Mouse (Mus musculus): ENCODE measurements around the gene Dhx33. TPM values are rescaled to one million over a fixed set of nuclear protein-coding genes. Genes with fewer than 3 reads are reported as not detected.

Dhx33 gene
- total RNA-seq (2015; ENCODE audit: low replicate concordance), result 1.1 and 3.8 TPM in 2 replicates
- total RNA-seq (2017; ENCODE audit: low replicate concordance), result 7.4 and 7.8 TPM in 2 replicates

DNA sequence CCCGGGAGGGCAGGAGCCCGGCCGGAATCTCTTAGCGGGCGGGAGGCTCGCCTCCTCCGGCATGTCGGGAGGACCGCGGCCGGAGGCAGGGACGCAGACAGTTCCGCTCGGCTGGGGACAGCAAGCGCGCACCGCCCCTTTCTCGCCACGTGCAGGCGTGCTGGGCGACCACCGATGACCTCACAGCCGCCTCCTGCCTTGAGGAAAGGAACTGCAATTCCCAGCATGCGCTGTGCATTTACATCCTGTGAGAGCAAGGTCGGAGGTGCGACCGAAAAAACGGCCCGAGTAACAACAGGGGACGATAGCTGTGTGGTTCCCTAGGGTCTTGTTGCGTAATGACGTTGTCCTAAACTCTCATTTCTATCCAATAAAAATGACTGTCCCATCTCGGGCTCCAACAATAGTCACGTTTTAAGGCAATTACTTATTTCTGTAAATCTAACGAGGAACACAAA, at the start of gene Dhx33:
Dhx33 (minus strand) TSS at position 122 of the 458 bp plus-strand sequence.
- ATAC-seq (replicated peaks; ENCODE audit: low FRiP score, poor library complexity, severe bottlenecking), result peak; percentile 96

DNA sequence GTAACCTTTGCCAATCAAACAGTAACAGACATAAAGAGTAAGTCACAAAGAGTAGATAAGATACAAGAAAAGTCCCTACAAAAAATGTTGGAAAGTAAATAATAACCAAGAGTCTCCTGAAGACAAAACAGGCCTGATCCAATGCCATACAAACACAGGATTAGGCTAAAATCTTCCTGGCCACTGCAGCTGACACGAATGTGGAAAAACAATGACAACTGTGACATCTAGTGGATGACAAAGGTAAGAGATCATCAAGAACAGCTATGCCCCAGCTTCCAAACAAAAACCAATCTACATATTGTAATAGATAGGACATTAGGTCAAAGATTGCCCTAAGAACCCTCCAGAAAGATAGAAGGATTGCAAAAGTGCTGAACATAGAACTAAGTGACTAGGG, 48.3 kb upstream of the Dhx33 start:
- no peak for ATAC-seq (replicated peaks; ENCODE audit: low FRiP score, poor library complexity, severe bottlenecking)

DNA sequence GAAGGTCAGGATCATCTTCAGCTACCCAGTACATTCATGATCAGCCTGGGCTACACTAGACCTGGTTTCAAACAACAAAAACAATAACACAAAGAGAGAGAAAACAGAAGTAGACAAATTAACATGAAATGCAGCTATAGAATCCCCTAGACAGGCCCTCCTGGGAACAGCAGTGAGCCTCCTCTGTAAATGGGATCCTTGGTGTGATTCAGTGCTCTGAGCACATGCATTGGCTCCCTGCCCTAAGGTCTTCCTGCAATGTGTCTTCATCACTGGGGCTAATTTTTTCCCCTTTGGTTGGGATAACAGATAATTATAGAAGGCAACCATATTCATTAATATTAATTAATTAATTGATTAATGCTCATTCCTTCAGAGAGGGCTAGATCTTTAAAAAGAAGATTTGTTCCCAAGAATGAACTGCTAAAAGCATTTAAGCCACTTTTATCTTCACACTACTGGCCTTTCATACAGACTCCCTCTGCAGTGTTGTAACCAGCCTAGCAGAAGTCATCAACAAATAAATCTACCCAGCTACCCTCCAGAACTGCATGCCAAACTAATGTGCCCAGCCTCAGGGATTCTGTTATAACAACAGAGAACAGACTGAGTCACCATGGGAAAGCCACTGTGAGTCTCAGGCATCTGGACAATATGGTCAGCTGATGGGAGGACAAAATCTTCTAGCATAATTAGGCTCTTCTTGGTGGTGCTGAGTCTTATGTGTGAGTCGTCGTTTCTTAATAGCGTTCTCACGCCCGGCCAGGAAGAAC, 35.5 kb upstream of the Dhx33 start:
- ATAC-seq (replicated peaks; ENCODE audit: low FRiP score, poor library complexity, severe bottlenecking), result no peak

DNA sequence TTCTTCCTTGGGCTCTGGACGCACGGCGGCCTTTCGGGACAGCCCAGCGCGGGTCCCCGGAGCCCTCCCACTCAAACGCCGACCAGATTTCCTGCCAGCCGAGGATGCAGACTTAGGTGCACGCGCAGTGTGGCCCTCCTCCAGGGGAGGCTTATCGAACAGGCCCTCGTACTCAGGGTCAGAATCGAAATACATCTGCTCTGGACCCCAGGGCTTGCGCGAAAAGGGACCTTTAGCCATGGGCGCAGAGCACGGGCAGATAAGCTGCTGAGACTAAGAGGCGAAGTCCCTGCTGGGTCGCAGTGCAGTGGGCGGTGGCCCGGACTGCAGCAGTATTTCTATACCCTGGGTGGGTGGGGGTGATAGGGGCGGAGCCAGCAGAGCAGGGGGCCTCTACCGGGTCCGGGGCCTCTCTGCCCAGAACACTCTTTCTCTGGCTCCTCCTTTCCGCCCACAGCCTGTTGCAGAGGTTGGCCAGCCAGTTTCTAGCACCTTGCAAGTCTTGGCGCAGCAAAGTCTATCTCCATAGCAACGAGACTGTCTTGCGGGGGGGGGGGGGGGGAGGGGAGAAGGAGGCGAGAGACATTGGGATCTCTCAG, 29.0 kb upstream of the Dhx33 start, which contains the start of gene 6330403K07Rik:
6330403K07Rik (minus strand) TSS at position 351 of the 599 bp plus-strand sequence.
- ATAC-seq (replicated peaks; ENCODE audit: low FRiP score, poor library complexity, severe bottlenecking), result no peak

DNA sequence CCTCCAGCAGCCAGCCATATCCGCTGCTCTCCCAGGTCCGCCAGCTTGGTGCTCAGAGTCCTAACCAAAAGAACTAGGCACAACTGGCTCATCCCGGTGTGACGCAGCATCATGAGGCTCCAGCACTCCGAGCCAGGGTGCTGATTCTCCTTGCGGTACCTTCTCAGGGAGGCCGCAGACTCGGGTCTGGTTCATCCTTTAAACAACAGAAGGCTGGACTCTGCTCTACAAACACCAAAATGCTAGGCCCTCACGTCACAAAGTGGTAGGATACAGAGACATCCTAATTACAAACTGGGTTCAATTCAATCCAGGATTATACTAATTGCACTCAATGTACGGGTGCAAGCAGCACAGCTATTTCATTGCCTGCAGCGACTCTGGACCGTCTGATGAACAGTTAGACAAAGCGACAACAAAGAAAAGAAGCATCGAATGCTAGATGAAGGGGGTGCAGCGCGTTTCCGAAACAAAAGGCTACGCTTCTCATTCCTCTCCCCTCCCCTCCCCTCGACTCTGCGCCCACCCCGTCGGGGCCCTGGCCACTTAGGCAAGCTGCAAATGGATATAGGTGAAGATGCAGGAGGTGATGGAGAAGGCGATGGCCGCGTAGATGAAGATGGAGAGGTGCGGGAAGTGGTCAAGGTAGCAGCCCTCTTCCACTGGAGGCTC, 28.4 kb upstream of the Dhx33 start:
- no peak for ATAC-seq (replicated peaks; ENCODE audit: low FRiP score, poor library complexity, severe bottlenecking)

DNA sequence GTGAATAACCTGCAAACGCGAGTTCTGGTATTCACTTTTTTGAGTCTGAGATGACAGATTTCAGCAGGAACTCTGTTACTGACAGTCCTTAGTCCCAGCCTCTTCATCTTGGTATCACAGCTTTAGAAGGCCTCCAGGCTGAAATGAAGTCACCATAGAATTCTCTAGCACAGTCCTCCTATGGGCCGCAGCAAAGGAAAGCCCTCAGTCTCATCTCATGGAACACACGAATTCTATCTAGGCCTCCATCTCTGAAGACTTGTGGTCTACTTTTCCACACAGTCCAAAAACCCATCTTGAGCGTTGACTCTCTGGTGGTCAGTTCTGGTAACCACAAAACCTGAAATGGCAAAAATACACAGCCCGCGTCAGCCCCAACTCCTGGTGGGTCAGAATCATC, 27.8 kb upstream of the Dhx33 start:
- no peak for ATAC-seq (replicated peaks; ENCODE audit: low FRiP score, poor library complexity, severe bottlenecking)

DNA sequence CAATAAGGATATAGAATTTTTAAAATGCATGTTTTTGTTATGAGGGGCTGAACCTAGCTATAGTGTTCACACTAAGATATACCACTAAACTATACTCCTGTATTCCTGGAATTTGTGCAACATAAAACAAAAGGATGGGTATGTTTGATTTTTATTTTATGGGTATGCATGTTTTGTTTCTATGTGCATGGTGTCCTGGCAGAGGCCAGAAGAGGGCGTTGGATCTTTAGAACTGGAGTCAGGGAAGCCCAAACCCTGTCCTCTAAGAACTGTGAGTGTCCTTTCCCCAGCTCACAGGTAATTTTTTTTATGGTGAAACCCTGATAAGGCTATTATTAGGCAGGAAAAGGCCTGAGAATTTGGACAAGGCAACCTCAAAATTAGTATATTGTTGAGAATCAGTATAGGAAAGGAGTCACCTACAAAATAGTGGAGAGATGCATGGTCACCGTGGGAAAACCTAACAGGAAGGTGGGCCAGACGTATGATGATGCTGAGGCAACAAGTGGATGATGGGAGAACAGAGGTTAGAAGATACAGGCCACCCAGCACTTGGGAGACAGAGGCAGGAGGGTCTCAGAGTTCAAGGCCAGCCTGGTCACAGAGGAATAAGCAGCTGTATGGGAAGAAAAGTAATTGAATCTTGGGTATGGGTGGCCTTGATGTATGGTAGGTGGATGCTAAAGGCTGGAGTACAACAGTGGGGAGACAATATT, 25.3 kb upstream of the Dhx33 start:
- ATAC-seq (replicated peaks; ENCODE audit: low FRiP score, poor library complexity, severe bottlenecking), result no peak

DNA sequence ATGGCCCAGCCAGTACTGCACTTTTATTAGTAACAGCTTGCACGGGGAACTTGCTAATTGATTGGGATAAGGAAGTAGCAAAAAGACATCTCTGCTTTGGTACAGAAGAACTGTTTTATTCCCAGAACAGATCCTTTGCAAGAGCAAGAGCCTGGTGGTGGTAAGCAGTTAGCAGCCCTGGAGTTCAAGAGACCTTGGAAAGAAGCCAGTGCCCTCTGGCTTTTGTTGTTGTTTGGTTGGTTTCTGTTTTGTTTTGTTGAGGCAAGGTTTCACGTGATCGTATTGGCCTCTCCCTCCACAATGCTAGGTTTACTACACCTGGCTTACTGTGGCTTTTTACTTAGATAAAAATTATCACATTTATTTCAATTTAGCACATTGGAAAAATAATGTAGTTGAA, 24.0 kb upstream of the Dhx33 start:
- ATAC-seq (replicated peaks; ENCODE audit: low FRiP score, poor library complexity, severe bottlenecking), result no peak

DNA sequence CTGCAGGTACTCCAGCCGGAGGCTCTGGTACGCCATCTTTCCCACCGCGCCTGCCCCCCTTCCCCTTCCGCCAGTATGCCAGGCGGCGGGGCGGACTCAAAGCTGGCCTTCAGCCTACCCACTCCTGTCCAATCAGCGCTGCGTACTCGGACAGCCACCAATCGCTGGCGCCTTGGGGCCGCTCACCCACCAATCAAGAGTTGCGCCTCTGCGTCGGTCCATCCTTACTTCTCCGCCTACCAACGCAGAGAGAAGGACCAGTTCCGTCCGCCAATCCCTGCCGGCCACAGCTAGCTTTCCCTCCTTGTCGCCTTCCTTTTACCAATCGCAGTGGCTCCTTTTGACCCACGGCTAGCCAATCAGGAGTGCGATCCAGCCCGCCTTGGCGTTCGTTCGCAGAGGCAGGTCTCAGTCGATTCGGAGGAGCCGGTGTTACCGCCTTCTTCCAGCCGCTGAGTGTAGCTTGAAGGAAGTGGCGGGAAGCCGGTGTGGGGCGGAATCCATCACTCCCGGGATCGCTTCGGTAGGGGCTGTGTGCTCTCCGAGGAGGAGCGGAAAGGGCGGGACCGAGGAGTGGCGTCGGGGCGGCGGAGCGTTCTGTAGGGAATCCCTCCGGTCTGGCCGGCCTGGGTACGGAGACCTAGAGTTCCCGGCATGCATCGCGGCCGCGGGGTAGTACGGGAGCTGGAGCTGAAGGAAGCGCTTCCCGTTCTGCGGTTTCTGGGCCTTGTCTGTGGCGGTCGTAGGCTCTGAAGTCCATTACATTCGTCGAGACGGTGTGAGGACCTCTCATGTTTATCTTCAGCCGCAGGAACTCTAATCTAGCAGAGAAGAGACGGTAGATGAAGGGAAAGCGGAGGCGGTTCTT, 15.2 kb upstream of the Dhx33 start, which contains the start of the genes Mis12 and Derl2:
Mis12 (plus strand) TSS at position 411 of the 868 bp plus-strand sequence.
Derl2 (minus strand) TSS at position 641 of the 868 bp plus-strand sequence.
- ATAC-seq (replicated peaks; ENCODE audit: low FRiP score, poor library complexity, severe bottlenecking), result peak; percentile 94

DNA sequence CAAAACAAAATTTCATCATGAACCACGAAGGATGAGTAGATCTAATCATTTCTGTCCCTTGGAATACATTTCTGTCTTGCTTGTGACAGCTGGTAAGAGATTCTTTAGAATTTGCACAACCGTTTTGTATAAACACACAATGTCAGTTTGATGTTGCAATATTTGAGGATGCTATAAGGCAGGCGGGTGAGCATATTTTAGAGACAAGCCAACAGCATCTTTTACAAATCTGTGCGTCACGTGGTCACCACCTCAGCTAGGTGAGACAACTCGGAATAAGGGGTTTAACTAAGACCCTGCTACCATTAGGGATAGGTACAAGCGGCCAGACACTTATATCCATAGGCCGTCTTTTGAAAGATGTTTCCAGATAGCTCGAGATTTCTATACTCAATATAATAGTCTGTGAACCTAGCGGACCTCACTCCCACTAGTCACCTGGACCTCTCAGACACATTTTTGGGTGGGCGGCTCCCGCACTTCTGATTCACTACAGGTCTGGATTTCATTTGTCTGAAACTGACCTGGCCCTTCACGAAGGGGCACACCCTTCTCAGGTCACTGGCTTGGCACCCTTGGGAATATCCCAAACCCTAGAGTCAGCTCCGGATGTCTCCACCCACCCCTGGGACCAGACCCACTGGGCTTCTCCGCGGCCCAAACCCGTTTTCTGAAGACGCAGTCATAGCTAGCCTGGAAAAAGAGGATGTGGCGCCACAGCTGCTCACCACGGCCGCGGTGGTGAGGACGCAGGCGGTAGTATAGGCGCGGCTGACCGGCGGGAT, 14.4 kb upstream of the Dhx33 start:
- peak; percentile 21 for ATAC-seq (replicated peaks; ENCODE audit: low FRiP score, poor library complexity, severe bottlenecking)

DNA sequence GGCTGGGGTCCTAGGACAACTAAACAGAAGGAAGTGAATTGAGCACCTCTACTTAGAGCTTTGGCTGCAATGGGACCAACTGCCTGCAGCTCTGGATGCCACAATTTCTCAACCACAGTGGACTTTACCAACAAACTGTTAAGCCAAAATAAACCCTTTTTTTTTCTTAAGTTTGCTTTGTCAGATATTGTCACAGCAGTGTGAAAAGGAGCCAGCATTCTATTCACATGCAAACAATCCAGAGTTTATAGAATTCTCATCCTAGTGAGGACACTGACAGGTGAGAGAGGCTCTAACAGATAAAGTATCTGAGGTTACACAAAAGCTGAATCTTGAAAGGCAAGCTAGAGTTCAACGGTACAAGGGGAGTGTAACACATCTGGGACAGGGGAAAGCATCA, 12.8 kb upstream of the Dhx33 start:
- ATAC-seq (replicated peaks; ENCODE audit: low FRiP score, poor library complexity, severe bottlenecking), result no peak

DNA sequence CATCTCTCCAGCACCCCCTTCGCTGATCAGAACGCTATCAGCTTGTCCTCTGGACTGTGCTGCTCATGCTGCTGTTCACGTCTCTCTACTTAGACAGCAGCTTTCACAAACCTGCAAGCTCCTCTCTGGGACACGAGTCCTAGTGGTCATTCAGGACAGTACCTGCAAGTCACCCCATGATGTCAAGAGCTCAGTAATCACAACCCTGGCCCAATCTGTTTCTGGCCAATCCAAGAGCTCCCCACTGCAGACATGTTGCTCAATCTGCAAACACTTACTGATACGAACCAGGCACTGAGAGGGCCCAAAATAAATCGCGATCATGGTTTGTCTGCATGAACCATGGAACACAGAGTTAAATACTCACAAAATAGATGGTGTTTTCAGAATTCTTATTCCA, 8.5 kb upstream of the Dhx33 start:
- no peak for ATAC-seq (replicated peaks; ENCODE audit: low FRiP score, poor library complexity, severe bottlenecking)

DNA sequence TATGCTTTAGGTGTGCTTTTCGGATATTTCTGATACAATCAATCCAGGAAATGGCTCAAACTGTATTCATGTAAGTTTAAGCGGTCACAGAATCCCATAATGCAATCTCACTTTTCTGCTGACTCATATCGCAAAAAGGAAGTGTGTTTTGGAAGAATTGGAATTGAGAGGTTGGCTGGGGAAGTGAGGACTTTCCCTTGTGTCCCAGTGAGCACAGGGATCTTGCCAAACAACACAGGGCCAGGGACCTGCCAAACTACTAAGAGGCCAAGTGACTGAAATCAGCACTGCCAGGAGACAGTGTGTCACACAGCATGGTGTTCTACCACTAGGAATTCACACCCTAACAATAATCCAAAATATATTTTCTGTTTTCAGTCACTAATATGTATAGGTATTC, 4.1 kb upstream of the Dhx33 start:
- ATAC-seq (replicated peaks; ENCODE audit: low FRiP score, poor library complexity, severe bottlenecking), result no peak

DNA sequence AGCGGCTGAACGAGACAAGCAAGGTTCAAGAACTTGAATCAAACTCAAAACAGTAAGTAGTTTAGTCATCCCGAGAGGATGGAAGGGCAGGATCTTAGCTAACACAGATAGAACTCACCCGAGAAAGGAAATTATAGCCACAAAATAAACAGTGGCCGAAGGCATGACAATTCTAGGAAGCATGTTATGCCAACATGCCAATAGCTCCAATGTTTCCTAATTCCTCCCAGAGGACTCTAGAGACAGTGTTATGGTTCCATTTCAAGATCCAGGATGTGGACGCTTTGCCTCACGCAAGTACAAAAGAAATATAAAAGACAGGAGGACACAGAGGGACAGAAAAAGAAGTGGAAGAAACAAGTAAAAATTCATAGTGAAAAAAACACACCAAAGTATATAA, 3.6 kb upstream of the Dhx33 start:
- ATAC-seq (replicated peaks; ENCODE audit: low FRiP score, poor library complexity, severe bottlenecking), result no peak

DNA sequence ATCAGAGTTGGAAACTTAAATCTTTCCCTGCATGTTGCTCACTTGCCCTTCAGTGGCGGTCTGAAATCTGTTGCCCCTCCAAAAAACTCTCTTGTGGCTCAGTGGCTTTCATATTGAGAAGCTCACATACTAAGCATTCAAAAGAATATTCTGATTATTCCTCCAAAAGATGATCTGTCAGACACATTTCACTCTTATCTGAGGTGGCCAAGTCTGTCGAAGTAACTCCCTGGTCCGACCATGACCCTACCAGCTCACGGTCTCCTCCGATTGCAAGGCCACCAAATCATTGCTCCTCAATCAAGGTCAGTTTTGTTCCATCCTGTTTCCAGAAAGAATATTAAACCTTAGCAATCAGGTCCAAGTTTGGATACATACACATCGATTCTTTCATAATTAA, 2.8 kb upstream of the Dhx33 start:
- no peak for ATAC-seq (replicated peaks; ENCODE audit: low FRiP score, poor library complexity, severe bottlenecking)

DNA sequence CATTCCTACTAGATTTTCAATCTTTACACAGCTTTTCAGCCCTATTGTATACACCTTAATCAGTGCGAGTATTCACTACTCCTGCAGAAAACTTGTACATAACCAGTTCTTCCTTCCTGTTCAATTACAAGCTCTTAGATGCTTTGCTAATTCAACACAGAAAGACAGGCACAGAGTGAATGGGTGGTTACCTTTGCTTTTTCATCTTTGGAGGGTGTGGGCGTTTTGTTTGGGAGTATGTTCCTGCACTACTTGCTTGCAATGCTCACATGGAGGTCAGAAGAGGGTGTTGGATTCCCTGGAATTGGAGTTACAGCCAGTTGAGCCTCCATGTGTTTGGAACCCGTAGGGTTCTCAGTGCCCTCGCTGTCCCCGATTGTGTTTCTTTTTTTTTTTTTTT, 809 bp upstream of the Dhx33 start:
- no peak for ATAC-seq (replicated peaks; ENCODE audit: low FRiP score, poor library complexity, severe bottlenecking)

DNA sequence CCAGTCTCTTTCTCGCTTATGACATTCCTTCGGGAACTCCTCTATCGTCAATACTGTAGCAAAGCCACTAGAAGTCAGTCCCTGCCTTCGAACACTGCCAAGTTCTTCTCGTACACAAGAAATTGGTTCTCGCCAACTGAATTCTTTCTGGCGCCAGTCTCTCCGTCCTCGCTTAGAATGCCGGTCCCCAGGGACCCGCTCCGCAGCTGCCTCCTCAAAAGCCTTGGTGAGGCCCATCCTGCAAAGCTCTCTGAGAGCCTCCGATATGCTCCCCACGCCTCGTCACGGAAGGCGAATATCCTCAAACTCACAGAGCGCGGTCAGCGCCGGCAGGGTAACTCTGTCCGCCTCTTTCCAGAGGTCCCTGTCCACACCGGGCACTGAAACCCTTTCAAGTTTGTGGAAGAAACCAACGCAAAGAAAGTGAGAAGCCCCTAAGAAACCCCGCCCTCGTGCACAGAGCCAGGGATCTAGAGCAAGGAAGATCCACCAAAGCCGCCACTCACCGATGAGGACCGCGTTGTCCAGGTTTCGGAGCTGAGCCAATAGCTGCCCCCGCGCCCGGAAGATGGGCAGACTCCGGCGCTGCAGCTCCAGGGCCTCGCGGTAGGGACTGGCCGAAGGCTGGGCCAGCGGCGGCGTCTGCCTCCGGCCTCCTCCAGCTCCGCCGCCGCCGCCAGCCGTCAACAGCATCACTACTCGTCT, 474 bp downstream of the Dhx33 start:
- peak; percentile 60 for ATAC-seq (replicated peaks; ENCODE audit: low FRiP score, poor library complexity, severe bottlenecking)

DNA sequence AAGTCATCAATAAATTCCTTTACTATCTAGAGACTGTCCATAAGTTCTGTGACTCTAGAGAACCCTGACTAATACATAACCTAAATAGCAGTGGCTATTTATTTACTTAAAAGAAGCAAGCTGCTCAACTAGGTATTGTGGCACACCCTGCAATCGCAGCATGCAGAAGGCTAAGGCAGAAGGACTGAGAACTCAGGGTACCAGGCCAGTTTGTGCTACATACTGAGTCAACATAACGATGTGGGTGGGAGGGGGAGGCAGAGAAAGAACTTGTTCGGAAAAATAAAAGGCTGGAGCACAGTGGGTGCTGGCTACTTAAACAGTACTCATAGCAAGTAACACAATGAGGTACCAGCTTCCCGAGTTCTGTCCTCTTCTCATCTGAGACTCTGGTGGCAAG, 3.1 kb downstream of the Dhx33 start:
- ATAC-seq (replicated peaks; ENCODE audit: low FRiP score, poor library complexity, severe bottlenecking), result no peak

All from erythroid progenitor cell, adult 5-6 weeks (primary cell).